Mouse (Mus musculus): ENCODE measurements around the gene Chrnb2.
"Not testable (repeated sequence)": the region's sequence is repeated elsewhere in the genome, so short reads cannot be mapped to it uniquely, and the experiment has no call there.

The Chrnb2 gene

DNA sequence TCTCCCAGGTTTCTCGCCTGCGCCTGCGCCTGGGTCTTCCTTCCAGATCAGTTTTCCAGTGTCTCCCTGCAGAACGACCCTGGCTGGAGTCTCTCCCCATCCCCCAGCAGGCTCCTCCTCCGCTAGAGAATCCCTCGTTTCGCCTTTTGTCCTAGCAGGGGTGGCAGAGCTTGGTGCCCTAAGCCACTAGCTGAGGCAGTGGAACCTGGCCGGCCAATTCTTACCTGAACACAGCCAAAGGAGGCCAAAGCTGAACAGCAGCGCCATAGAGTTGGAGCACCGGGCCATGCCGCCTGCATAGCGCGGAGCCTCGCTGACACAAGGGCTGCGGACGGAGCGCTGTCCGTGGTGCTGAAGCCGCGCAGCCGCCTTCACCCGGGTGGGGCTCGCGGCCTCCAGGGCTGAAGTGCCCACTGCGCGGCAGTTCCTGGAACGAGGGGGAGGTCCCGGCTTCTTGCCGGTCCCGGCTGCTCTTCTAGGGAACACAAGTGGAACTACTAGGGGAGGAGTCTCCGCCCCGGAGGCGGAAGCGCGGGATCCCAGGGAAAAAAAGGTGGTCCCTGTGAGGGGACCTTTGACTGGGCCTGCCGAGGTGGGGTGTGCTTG, at the start of gene Chrnb2:
Chrnb2 (minus strand) TSS at position 514 of the 606 bp plus-strand sequence.
- DNase-seq (ENCODE audit: low read depth, low spot score) = no peak

DNA sequence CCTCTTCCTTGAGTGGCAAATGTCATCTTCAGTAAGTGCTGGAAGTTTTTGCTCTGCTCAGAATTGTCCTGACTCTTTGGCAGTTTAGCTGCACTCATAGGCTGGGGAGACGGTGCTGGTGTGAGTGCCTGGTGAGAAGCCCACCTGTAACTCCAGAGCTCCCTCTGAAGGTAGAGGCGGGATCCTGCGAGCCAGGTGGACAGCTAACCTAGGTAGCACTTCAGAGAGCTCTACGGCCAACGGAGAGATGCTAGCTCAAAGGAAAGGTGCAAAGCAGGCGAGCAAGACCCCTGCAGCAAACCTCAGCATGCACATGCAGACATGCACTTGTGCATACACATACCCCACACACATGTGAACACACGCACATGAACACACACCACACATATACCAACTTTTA, 49.6 kb upstream of the Chrnb2 start:
- DNase-seq (ENCODE audit: low read depth, low spot score) = no peak

DNA sequence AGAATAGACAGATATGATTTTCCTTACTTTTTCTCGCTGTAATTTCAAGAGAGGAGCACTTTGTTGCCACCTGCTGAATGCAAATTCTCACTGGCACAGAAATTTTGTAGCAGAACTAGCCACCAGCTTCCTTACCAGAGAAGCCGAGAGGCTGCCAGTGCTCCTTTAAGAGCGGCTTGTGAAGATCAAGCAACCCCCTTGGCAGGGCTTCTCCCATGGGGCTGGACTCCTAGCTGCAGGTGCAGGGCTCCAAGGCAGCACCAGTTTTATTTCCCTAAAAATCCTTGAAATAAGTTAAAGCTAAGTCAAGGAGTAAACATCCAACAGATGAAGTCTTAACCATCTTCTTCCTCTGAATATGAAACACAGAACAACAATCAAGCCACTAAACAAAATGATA, 47.7 kb upstream of the Chrnb2 start:
- DNase-seq (ENCODE audit: low read depth, low spot score) = no peak

DNA sequence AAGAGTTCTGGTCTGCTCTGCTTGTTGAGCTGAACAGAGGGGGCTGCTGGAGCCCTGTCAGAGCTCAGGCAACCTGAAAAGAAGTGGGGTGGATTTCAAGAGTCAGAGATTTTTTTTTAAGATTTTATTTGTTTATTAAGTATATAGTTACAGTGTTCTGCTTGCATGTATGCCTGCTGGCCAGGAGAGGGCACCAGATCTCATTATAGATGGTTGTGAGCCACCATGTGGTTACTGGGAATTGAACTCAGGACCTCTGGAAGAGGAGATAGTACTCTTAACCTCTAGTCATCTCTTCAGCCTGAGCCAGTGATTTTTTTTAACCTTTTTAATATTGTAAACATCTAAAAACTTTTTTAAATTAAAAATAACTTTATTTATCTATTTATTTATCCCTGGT, 46.4 kb upstream of the Chrnb2 start:
- DNase-seq (ENCODE audit: low read depth, low spot score) = peak; percentile 38

DNA sequence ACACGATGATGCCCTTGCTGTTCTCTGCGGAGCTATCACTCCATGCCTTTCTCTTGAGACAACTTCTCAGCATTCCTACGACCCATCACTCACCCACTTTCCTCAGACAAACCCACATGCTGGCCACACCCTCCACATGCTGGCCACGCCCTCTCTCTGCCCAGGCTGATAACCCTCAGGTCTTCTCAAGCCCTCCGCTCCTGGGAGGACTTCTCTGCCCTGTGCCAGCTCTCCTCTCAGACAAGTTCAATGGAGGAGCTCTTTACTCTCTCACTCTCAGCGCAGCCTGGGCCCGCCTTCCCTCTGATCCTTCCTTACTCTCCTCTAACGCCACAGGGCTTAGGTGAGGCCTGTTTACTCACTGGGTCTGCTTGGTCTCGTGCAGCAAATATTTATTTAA, 44.2 kb upstream of the Chrnb2 start:
- DNase-seq (ENCODE audit: low read depth, low spot score) = no peak

DNA sequence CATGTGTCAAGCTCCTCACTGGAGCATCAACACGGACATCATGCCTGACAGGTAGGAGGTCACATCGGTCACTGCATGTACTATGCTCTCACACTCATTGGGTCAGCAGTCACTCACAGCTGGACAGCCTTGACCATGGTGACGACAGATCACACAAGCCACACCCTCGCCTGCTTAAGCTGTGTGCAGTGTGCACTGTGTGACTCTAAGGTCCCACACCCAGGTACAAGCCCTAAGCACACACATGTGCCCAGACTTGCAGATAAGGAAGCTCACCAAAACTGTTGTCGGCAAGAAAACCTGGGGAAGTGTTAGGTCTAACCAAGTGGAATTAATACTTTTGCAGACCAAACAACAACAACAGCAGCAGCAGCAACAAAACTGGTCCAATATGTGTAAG, 43.4 kb upstream of the Chrnb2 start:
- DNase-seq (ENCODE audit: low read depth, low spot score) = no peak

DNA sequence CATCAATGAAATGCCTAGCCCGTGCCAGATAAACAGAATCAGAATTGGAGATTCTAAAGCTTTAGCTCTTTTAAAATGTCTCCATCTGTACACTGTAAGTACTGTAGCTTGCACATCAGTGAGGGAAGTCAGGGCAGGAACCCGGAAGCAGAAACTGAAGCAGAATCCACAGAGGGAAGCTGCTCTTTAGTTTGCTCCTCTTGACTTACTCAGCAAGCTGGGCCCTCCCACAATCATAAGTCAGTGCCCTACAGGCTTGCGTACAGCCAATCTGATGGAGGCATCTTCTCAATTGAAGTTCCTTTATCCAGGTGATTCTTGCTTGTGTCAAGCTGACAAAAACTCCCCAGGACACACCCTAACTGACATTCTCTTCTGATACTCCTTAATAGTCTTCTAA, 42.7 kb upstream of the Chrnb2 start:
- no peak for DNase-seq (ENCODE audit: low read depth, low spot score)

DNA sequence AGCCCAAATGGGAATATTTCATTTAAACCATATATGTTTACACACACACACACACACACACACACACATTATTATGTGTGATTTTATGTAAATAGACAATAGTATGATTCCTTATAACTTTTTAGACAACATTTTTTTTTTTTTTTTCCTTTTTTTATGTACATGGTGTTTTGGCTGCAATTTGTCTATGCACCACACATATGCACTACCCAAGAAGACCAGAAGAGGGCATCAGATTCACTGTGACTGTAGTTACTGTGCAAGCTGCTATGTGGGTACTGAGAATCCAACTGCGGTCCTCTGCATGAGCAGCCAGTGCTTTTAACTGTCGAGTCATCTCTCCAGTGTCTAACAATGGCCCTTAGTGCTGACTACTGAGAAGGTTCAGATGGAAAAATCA, 42.3 kb upstream of the Chrnb2 start:
- peak; percentile 44 for DNase-seq (ENCODE audit: low read depth, low spot score)

DNA sequence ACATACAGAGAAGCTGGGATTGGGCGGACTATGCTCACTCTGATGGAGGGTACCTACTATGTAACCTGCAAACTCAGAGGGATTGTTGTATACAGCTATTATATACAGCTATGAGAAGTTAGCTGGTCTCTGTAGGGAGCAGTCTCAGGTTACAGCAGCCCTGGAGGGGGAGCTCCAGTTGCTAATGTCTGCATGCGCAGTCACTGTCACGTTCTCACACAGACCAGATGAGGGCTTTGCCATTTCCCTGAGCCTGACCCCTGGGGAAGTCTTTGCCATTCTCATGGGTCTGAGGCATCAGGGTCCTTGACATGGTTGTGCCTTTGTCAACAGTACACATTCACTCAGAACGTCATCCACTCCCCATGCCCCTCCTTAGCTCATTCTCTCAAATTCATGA, 40.7 kb upstream of the Chrnb2 start:
- no peak for DNase-seq (ENCODE audit: low read depth, low spot score)

DNA sequence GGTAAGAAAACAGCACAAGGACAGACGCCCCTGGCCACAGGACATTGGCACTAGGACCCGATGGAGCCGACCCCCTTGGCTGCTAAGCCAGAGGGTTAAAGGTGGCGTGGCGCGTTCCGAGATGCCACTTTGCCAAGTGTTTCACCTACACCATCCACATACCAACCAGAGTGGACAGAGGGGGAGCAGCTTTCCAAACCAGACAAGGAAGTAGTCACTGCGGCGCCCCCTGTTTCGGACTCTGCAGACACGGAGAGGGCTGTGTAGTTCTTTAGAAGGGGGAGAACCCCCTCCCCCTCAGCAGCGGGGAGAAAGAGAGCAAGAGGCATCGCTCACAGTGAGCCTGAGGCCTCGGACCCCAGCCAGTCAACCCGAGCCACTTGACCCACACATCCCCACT, 38.4 kb upstream of the Chrnb2 start:
- DNase-seq (ENCODE audit: low read depth, low spot score) = no peak

DNA sequence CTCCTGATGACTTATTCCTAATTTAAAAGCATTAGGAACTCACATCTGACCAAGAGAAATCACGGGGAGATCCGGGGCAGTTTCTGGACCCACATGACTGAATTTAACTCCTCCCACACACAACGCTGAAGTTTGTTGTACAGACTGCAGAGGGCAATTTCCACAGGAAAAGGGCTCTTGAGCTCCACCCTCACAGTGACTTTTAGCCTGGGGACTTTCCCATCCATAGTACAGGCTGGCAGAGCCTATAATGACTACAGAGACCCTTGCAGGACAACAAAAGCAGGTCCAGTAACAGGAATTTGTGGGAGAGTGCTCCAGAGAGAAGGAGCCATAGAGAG, 37.0 kb upstream of the Chrnb2 start:
- peak; percentile 81 for DNase-seq (ENCODE audit: low read depth, low spot score)

DNA sequence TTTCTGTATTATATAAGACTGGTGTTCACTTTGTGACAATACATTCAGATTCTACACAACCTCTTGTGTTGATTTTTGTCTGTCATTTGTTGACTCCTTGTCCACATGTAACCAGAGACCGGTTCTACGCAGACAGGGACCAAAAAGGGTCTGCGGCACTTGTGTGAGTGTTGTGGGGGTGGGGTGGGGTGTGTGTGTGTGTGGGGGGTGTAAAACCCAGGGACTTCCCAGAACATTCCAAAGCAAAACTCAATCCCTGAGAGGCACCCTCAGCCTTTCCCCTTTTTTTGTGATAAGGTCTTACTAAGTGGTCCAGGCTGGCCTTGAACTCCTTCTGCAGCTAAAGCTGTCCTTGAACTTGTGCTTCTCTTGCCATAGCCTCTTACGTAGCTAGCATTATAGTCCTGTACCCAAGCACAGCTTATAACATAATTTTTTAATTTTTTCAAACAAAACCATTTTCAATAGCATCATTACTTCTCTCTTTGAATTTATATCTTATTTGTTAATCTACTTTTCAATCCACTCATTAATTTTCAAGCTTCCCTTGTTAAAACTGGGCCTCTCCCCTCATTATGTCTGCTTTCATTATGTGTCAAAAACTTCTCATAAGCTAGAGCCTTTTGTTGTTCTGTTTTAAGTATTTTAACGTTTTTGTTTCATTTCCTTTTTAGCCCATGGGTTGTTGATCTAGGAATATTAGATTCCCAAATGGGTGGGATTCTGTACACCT, 36.5 kb upstream of the Chrnb2 start:
- DNase-seq (ENCODE audit: low read depth, low spot score) = no peak

DNA sequence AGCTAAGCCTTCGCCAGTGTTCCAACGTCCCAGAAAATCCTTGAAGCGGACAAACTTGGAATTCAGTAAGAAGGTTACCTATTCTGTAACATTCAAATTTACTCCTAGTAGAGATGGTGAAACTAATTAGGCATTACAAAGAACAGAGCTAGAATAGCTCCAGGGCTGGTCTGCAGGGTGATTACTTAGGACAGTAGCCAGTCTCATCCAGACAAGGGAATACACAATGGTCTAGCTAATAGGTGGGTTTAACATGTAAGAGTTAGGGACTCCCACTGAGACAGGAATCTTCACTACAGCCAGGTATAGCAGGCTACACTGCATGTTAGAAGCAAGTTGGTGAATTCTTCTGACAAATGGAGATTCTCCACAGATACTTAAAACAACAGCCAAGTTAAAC, 35.6 kb upstream of the Chrnb2 start:
- DNase-seq (ENCODE audit: low read depth, low spot score) = not testable (repeated sequence)

DNA sequence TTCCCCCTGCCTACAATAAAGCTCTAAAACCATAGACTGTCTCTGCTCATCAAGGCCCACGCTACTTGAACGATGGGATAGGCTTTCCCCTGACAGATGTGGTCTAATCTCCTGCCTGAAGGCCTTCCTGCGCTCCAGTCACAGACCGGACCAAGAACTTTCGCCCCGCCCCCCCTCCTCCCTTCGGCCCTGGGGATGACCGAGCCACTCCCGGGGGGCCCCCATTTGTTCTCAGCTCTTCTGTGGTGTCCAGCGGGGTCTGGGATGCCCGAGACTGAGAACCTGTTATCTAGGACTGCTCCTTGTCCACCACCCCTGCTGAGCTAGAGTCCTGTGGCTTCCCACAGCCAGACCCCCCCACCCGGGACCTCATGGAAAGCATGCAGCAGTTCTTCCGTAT, 35.0 kb upstream of the Chrnb2 start:
- DNase-seq (ENCODE audit: low read depth, low spot score) = no peak

DNA sequence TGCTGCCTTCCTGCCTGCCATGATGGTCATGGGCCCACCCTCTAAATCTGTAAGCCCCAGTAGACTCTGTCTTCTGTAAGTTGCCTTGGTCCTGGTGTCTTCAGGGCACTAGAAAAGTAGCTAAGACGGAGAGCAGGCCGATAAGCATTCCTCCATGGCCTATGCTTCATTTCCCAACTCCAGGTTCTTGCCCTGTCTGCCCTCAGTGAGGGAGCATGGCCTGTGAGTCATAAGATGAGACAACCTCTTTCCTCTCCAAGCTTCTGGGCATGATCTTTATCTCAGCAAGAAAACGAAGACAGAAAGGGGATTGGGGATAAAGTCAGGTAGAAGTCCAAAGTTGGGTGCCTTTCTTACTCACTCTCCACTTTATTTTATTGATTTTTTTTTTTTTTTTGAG, 34.1 kb upstream of the Chrnb2 start:
- no peak for DNase-seq (ENCODE audit: low read depth, low spot score)

DNA sequence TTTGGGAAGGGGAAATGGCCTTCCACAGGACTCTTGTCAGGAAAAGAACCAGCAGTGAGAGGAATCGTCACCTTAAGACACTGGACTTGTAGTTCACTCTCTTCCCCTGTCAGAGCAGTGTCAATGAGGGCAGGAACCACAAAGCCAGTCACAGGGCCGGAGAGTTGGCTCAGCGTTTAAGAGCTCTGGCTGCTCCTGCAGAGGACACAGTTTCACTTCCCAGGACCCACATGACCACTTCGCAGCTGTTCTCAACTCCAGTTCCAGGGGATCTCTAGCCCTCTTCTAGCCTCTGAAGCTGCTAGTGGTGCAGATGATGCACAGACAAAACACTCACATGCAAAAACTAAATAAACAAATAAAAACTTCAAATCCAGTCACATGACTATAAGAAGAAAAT, 31.9 kb upstream of the Chrnb2 start:
- DNase-seq (ENCODE audit: low read depth, low spot score) = peak; percentile 81

DNA sequence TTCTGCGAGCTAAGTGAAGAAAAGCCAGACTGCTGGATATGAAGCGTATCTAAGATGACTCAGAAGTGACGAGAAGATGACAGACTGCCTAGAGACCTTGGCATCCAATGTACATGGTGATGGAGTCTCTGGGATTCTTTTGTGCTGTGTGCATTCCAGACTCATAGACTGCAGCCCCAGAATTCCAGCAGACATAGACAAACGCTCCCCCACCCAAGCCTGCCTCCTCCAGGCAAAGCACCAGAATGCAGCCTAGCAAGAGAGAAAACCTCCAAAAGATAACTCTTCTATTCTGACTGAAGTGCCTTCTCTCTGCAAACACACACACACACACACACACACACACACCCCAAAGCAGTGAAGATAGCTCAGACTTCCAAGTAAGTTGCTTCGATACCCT, 31.3 kb upstream of the Chrnb2 start:
- DNase-seq (ENCODE audit: low read depth, low spot score) = no peak

DNA sequence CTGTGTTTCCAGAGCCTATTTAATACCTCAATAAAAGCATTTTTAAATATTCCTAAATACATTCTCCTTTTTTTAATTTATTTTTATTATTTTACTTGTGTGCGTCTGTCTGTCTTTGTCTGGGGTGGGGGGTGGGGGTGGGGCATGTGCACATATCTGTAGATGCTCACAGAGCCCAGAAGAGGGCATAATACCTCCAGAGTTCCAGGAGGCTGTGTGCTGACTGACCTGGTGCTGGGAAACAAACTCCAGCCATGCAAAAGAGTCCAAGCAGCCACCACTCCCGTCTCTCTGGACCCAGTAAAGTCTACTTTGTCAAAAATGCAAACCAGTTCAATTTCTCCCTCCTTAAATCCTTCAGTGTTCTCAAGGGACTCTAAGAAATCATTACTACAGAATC, 30.2 kb upstream of the Chrnb2 start:
- DNase-seq (ENCODE audit: low read depth, low spot score) = peak; percentile 37

DNA sequence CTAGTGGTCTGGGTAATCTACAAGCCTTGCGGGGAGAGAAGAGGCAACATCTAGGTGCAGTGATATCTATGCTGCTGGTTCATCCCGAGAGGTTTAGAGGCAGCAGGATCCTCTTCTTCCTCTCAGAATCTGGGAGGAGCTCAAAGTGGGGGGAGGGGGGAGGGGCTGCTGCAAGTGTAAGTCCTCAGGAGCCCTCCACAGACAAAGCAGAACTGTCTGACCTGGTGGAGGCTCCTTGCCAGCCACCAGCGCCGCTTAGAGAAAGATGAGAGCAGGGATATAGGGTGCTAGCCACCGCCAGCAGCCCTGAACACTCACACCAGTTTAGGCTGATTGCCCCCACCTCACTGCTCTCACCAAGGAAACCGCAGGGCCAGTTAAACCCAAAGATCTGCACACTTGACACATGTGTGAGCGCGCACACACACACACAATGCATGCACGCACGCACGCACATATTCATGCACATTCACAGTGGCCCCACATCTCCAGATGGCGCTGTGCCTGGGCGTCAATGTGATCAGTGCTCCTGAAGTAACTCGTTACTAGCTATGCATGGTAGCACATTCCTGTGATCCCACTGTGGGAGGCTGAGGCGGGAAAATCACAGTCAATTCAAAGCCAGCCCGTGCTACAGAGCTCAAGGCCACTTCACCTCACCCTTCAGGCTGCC, 24.4 kb upstream of the Chrnb2 start:
- no peak for DNase-seq (ENCODE audit: low read depth, low spot score)

DNA sequence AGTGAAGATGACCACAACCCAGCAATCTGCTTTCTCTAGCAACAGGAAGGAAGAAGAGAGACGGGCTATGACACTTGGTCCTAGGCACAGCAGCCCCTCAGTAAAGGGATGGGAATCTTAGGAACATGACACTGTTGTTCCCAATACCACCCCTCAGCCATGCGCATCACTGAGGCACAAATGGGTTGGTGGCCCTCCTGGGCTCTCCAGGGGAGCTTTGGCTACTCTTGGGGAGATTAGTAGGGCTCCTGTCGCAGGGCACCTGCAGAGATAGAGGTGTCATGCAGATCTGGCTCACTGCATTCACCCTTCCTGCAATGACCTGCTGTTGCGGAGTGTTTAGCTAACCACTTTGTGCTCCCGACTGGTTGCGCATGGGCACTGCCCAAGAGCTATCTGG, 21.8 kb upstream of the Chrnb2 start:
- no peak for DNase-seq (ENCODE audit: low read depth, low spot score)

DNA sequence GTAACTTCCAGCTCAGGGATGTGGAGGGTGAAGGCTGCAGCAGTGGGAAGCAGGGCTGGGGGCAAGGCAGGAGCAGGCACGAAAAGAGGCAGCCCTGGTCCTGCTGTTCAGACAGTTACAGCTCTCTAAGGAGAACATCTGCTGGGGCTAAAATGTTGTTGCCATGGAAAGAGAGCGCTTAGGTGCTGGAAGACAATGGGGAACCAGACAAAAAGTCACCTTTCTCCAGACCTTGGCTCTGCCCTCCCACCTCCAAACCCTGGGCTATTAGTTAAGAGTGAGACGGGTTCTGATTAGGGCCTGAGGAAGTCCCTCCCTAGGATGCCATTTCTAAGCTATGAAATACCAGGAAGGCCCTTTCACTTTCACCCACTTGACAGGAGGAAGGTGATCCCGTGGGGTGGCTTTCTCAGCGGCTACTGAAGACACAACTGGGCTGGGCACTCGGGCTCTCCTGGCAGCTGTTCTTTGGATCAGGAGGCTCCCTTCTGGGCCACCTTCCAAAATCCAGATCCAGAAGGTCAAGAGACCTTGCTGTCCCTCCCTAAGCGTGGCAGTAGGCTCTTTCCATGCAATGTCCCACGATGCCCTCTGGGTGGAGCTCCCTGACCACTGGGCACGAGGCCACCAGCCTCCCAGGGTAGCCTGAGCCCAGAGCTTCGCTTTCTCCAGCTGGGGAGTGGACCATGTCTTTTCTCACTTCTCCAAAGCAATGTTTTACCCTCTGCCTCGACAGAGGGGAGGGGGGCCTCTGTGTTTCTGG, 20.7 kb upstream of the Chrnb2 start:
- DNase-seq (ENCODE audit: low read depth, low spot score) = peak; percentile 70

DNA sequence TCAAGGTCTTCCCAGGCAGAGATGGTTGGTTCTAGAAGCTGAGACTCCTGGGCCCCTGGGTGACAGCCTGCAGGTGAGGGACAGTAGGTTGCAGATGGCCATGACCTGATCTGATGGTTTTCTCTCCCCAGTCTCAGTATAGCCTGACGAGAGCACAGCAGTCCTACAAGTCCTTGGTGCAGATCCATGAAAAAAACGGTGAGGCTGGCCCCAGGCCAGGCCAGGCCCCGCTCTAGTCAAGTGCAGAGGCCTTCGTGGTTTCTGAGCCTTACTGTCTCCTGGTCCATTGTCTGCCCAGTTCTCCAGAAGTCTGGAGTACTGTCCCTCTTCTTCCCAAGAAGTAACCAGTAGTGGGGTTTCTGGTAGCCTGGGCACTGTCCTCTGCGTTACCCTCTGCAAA, 17.2 kb upstream of the Chrnb2 start:
- DNase-seq (ENCODE audit: low read depth, low spot score) = no peak

DNA sequence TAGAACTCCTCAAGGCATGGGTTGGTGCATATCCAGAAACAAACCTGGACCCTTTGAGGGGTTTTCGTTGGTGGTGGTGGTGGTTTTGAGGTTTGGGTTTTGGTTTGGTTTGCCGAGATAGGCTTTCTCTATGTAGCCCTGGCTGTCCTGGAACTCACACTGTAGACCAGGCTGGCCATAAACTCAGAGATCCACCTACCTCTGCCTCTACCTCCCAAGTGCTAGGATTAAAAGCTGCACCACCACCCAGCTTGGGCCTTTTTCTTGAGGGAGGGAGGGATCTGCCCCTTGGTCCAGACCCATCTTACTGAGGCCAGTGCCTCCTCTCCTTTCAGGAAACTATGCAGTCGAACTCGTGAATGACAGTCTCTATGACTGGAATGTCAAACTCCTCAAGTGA, 15.7 kb upstream of the Chrnb2 start:
- no peak for DNase-seq (ENCODE audit: low read depth, low spot score)

Measured in A20 (cell line).